Mouse (Mus musculus): ENCODE data around the gene Gm10750. TPM values are rescaled to one million over a fixed set of nuclear protein-coding genes. Genes with fewer than 3 reads are reported as not detected.
"Not testable (repeated sequence)": the region's sequence is repeated elsewhere in the genome, so short reads cannot be mapped to it uniquely, and the experiment has no call there.

Gene Gm10750
- polyA plus RNA-seq (2015; fragmentation: Nextera tagmentation; extraction: Ambion mirVana): not detected in 2 replicates

DNA sequence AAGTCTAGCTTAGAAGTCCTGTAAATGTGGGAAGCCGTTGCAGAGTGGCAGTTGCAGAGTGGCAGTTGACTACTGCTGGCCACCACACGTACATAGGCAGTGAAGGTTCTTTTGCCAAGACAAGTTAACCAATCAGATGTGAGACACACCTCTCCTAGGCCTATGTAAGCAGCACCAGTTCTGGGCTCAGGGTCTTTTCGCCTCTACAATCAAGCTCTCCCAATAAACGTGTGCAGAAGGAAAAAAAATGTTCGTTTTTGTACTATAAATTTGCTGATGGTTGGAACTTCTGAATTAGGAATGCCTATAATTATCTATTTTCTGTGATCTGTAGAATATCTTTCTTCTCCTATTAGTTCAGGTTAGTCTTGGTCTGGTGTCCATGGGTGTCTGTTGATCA lies at the start of gene Gm10750:
Gene Gm10750 (minus strand): TSS at position 101 of the 400 bp plus-strand sequence.
- H3K9ac ChIP-seq (ENCODE audit: low read length); ATAC-seq (ENCODE audit: insufficient read depth, low FRiP score); H3K36me3 ChIP-seq (ENCODE audit: control insufficient read depth, insufficient read depth, low read length); H3K27ac ChIP-seq (ENCODE audit: low read length); H3K27me3 ChIP-seq (ENCODE audit: control insufficient read depth, insufficient read depth, low read length); H3K9me3 ChIP-seq (replicated peaks; ENCODE audit: control insufficient read depth, low read length); H3K4me1 ChIP-seq (ENCODE audit: control insufficient read depth, insufficient read depth, low read length); H3K4me3 ChIP-seq (replicated peaks; ENCODE audit: low read length); H3K4me2 ChIP-seq (ENCODE audit: low read depth, low read length): not testable (repeated sequence)
- WGBS: 72% methylated on average over 5 of the region's 5 CpGs

DNA sequence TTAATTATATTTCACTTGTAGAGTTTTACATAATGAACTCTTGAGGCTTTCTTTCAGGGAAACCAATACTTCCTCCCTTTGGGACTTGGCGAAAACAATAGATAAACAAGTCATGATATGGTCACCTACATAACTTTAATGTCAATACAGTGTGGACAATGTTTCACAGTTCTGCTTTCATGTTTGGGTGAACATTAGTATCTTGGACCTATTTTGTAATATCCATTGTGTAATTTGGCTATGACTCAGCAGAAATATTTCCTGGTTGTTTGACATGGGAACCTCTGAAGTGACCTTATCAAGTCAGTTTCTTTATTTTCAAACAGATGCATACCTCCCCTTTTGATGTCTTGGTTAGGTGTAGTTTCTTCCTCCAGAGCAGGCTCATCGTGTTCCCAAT lies 12.2 kb downstream of the Gm10750 start:
- Histone ChIP-seq H3K36me3 (ENCODE audit: control insufficient read depth, insufficient read depth, low read length) (no peaks in the 10 kb centered on the region), H3K4me2 (ENCODE audit: low read depth, low read length) (no peak overlapping the region), H3K9ac (ENCODE audit: low read length) (no peak overlapping the region), H3K27me3 (ENCODE audit: control insufficient read depth, insufficient read depth, low read length) (no peaks in the 10 kb centered on the region), H3K27ac (ENCODE audit: low read length) (no peak overlapping the region), H3K4me3 (replicated peaks; ENCODE audit: low read length) (no peak overlapping the region), H3K4me1 (ENCODE audit: control insufficient read depth, insufficient read depth, low read length) (no peaks in the 10 kb centered on the region), H3K9me3 (replicated peaks; ENCODE audit: control insufficient read depth, low read length) (no peaks in the 10 kb centered on the region)
- ATAC-seq (ENCODE audit: insufficient read depth, low FRiP score): no peak
- WGBS: 78% methylated on average over 2 of the region's 2 CpGs

DNA sequence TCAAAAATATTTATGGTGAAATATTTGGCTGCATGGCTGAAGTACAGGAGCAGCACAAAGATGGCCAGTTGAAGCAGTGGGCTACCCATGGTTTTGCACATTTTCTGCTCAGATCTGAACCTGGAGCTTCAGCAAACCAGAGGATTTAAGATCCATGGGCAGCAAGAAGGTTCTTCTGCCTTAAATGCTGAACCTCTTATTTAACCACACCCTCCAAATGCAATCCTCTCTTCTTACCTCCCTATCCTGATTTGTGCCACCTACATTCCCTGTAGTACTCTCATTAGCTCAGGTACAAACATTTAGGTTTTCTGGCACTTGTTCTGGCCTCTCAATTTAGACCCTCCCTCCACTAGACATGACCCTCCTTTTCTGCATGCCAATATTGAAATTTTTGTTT lies 13.9 kb downstream of the Gm10750 start, which contains the start of gene Gm1330:
Gene Gm1330 (minus strand): TSS at position 101 of the 400 bp plus-strand sequence.
- ATAC-seq (ENCODE audit: insufficient read depth, low FRiP score): no peak

DNA sequence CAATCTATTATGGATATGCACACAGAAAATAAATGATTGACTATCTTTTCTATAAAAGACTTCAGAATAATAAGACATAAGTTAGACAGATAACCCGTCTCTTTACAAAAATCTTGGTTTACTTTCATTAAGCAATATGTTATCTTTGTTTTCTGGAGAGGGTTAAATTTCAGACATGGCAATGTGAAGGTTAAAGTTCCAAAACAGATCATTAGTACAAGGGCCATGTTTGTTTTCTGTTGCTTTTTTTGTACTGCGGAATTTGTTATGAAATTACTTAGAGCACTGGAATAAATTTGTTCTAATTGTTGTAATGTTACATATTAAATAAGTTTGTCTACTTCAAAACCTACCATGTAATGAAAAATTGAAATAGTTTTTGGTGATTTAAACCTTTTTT lies 21.9 kb downstream of the Gm10750 start:
- 91% methylated on average over 2 of the region's 2 CpGs for WGBS
- Histone ChIP-seq H3K4me3 (replicated peaks; ENCODE audit: low read length) (no peak overlapping the region), H3K4me1 (ENCODE audit: control insufficient read depth, insufficient read depth, low read length) (no peaks in the 10 kb centered on the region), H3K9ac (ENCODE audit: low read length) (no peak overlapping the region), H3K36me3 (ENCODE audit: control insufficient read depth, insufficient read depth, low read length) (no peaks in the 10 kb centered on the region), H3K9me3 (replicated peaks; ENCODE audit: control insufficient read depth, low read length) (no peaks in the 10 kb centered on the region), H3K27me3 (ENCODE audit: control insufficient read depth, insufficient read depth, low read length) (no peaks in the 10 kb centered on the region), H3K27ac (ENCODE audit: low read length) (no peak overlapping the region), H3K4me2 (ENCODE audit: low read depth, low read length) (no peak overlapping the region)
- ATAC-seq (ENCODE audit: insufficient read depth, low FRiP score): no peak

More for the DNA sequence above, 13.9 kb downstream of the Gm10750 start, which contains the start of gene Gm1330:
- no peaks in the 10 kb centered on the region for H3K27me3 ChIP-seq (ENCODE audit: control insufficient read depth, insufficient read depth, low read length)
- H3K4me2 ChIP-seq (ENCODE audit: low read depth, low read length): no peak within 1 kb of the TSS
- no peak within 1 kb of the TSS for H3K4me3 ChIP-seq (replicated peaks; ENCODE audit: low read length)
- no peak within 1 kb of the TSS for H3K9ac ChIP-seq (ENCODE audit: low read length)
- H3K36me3 ChIP-seq (ENCODE audit: control insufficient read depth, insufficient read depth, low read length): no peaks in the 10 kb centered on the region
- H3K9me3 ChIP-seq (replicated peaks; ENCODE audit: control insufficient read depth, low read length): no peaks in the 10 kb centered on the region
- no peaks in the 10 kb centered on the region for H3K4me1 ChIP-seq (ENCODE audit: control insufficient read depth, insufficient read depth, low read length)
- H3K27ac ChIP-seq (ENCODE audit: low read length): no peak within 1 kb of the TSS

Other genes starting within 250 kb of the Gm10750 start
- gene Cst11, start 245.7 kb downstream of the Gm10750 start, polyA plus RNA-seq (2015; fragmentation: Nextera tagmentation; extraction: Ambion mirVana): not detected in 2 replicates
- not detected in 2 replicates for gene 8030411F24Rik, start 235.2 kb downstream of the Gm10750 start, polyA plus RNA-seq (2015; fragmentation: Nextera tagmentation; extraction: Ambion mirVana)
- not detected in 2 replicates for gene Cst12, start 227.9 kb downstream of the Gm10750 start, polyA plus RNA-seq (2015; fragmentation: Nextera tagmentation; extraction: Ambion mirVana)
- 2.5 and 4.3 TPM in 2 replicates for gene Cst8, start 218.5 kb downstream of the Gm10750 start, polyA plus RNA-seq (2015; fragmentation: Nextera tagmentation; extraction: Ambion mirVana)
- not detected in 2 replicates for gene Cst13, start 197.2 kb downstream of the Gm10750 start, polyA plus RNA-seq (2015; fragmentation: Nextera tagmentation; extraction: Ambion mirVana)
- gene Cst9, start 182.1 kb downstream of the Gm10750 start, polyA plus RNA-seq (2015; fragmentation: Nextera tagmentation; extraction: Ambion mirVana): not detected in 2 replicates
- not detected in 2 replicates for gene 9230104L09Rik, start 152.2 kb downstream of the Gm10750 start, polyA plus RNA-seq (2015; fragmentation: Nextera tagmentation; extraction: Ambion mirVana)
- gene Cst3, start 141.5 kb downstream of the Gm10750 start, polyA plus RNA-seq (2015; fragmentation: Nextera tagmentation; extraction: Ambion mirVana): 470 and 499 TPM in 2 replicates
- gene Gm1330, start 14.0 kb downstream of the Gm10750 start, polyA plus RNA-seq (2015; fragmentation: Nextera tagmentation; extraction: Ambion mirVana): not detected in 2 replicates